Mouse (Mus musculus) adrenal gland, adult 10 weeks (tissue): ENCODE results near the gene Mlec. TPM values are rescaled to one million over a fixed set of nuclear protein-coding genes. Genes with fewer than 3 reads are reported as not detected.

Experiments
- polyA plus RNA-seq: library from polyadenylated mRNA; stranded (reverse); fragments of 350-450 nt; fragmentation: Illumina TruSeq; extraction: RNeasy Lipid Tissue Mini Kit (QIAGEN cat#74804); gene quantifications from one replicate; pipeline ENCODE4 v1.2.3, GENCODE M21; 2014; ENCODE audit warnings: low read depth, low replicate concordance

Gene Mlec
- 156 TPM for polyA plus RNA-seq

GRCm38 (mm10) chr5:115158040-115158983 is at the start of gene Mlec:
Gene Mlec, minus strand, starts transcription at chr5:115158179.

GRCm38 (mm10) chr5:115193669-115194625 is 36.0 kb upstream of the Mlec start, which contains the start of gene Cabp1:
Gene Cabp1, minus strand, starts transcription at chr5:115194381.

GRCm38 (mm10) chr5:115134234-115135165 is 23.5 kb downstream of the Mlec start, which contains the start of gene Unc119b:
Gene Unc119b, minus strand, starts transcription at chr5:115134975.

GRCm38 (mm10) chr5:115118961-115119570 is 38.9 kb downstream of the Mlec start, which contains the start of gene Acads:
Gene Acads, minus strand, starts transcription at chr5:115119346.

GRCm38 (mm10) chr5:115098195-115098594 is 59.8 kb downstream of the Mlec start, which contains the start of gene Gm10401:
Gene Gm10401, minus strand, starts transcription at chr5:115098295.

Other genes starting within 250 kb of the Mlec start
- not detected for gene Oasl1, start 234.9 kb downstream of the Mlec start, polyA plus RNA-seq
- 1.5 TPM for gene 2210016L21Rik, start 216.0 kb downstream of the Mlec start, polyA plus RNA-seq
- gene Hnf1a, start 187.1 kb downstream of the Mlec start, polyA plus RNA-seq: not detected
- gene Sppl3, start 147.0 kb downstream of the Mlec start, polyA plus RNA-seq: 59.7 TPM
- not detected for gene Gm10401, start 59.9 kb downstream of the Mlec start, polyA plus RNA-seq
- 4.9 TPM for gene Acads, start 38.8 kb downstream of the Mlec start, polyA plus RNA-seq
- gene Unc119b, start 23.2 kb downstream of the Mlec start, polyA plus RNA-seq: 6.2 TPM
- gene Cabp1, start 36.2 kb upstream of the Mlec start, polyA plus RNA-seq: 1.4 TPM
- 12.1 TPM for gene Pop5, start 77.7 kb upstream of the Mlec start, polyA plus RNA-seq
- gene Rnf10, start 114.7 kb upstream of the Mlec start, polyA plus RNA-seq: 35.5 TPM
- 17.5 TPM for gene Coq5, start 121.5 kb upstream of the Mlec start, polyA plus RNA-seq
- gene Dynll1, start 142.8 kb upstream of the Mlec start, polyA plus RNA-seq: 620 TPM
- 63.2 TPM for gene Srsf9, start 169.0 kb upstream of the Mlec start, polyA plus RNA-seq
- gene Gatc, start 183.0 kb upstream of the Mlec start, polyA plus RNA-seq: 71.1 TPM
- 23.6 TPM for gene Triap1, start 183.0 kb upstream of the Mlec start, polyA plus RNA-seq
- gene Cox6a1, start 190.8 kb upstream of the Mlec start, polyA plus RNA-seq: 96.6 TPM